Mouse (Mus musculus) hindbrain, postnatal 0 days (tissue): ENCODE data around the gene Gm3435. TPM values are rescaled to one million over a fixed set of nuclear protein-coding genes. Genes with fewer than 3 reads are reported as not detected.
A peak's percentile ranks its signal among the peaks of the same experiment; 100 is the strongest.

Experiments
- ATAC-seq: fragments of 200-750 bp; cut with Nextera tagmentation; 2 replicates; pipeline ENCODE4 v1.8.0; 2017; ENCODE audit warnings: mild to moderate bottlenecking, moderate TSS enrichment, moderate library complexity
- DNase-seq: peaks from one replicate; pipeline ENCODE4 v3.0.0-alpha.2; 2015; ENCODE audit warnings: low spot score
- H3K27ac ChIP-seq: fragments of 300-500 bp; sonication (generic); 2 replicates; pipeline ENCODE4 v1.5.1; 2014; ENCODE audit warnings: mild to moderate bottlenecking
- H3K27me3 ChIP-seq: fragments of 300-500 bp; sonication (generic); 2 replicates; pipeline ENCODE4 v1.6.1; 2014; ENCODE audit warnings: low read length, mixed read lengths; ENCODE audit not compliant: insufficient read depth
- H3K36me3 ChIP-seq: fragments of 300-500 bp; sonication (generic); 2 replicates; pipeline ENCODE4 v1.6.1; 2014; ENCODE audit warnings: low read length, mixed read lengths; ENCODE audit not compliant: insufficient read depth
- H3K4me1 ChIP-seq: fragments of 300-500 bp; sonication (generic); 2 replicates; pipeline ENCODE4 v1.6.1; 2014; ENCODE audit warnings: antibody characterized with exemption, low read length, mixed read lengths; ENCODE audit not compliant: insufficient read depth
- H3K4me2 ChIP-seq: fragments of 300-500 bp; sonication (generic); 2 replicates; pipeline ENCODE4 v1.6.1; 2014; ENCODE audit warnings: low read depth, mild to moderate bottlenecking, low read length, moderate library complexity, mixed read lengths
- H3K4me3 ChIP-seq: fragments of 300-500 bp; sonication (generic); 2 replicates; pipeline ENCODE4 v1.5.1; 2014; ENCODE audit warnings: low read length
- H3K9ac ChIP-seq: fragments of 300-500 bp; sonication (generic); replicated peaks from 2 replicates; pipeline ENCODE4 v1.6.1; 2014; ENCODE audit warnings: mild to moderate bottlenecking, low read length, moderate library complexity, mixed read lengths
- H3K9me3 ChIP-seq: fragments of 300-500 bp; sonication (generic); 2 replicates; pipeline ENCODE4 v1.6.1; 2016; ENCODE audit warnings: low read length, mixed read lengths
- CTCF ChIP-seq: IDR thresholded peaks from 2 replicates; pipeline ENCODE4 v1.5.1; 2016; ENCODE audit warnings: antibody characterized with exemption, control low read depth, low read depth
- whole genome bisulfite sequencing: fragments of 180-500 bp; shearing (Covaris S2); extraction: QIAGEN DNeasy Blood & Tissue Kit; methylation state at CpG from one replicate; pipeline ENCODE4 v1.1.7; 2014; 5-methylcytosine and 5-hydroxymethylcytosine counted together
- polyA plus RNA-seq: library from polyadenylated mRNA; unstranded; fragments of >200 nt; fragmentation: Nextera tagmentation; extraction: Ambion mirVana; gene quantifications from 2 replicates; pipeline ENCODE4 v1.2.1, GENCODE M21; 2015
- total RNA-seq: library from RNA; depleted of rRNA; stranded (reverse); fragments of >200 nt; gene quantifications from 2 replicates; pipeline ENCODE4 v1.2.3, GENCODE M21; 2014

The Gm3435 gene
- total and polyA plus RNA-seq, 2 experiments from 2014 or later: 7.7 to 7.8 TPM

DNA sequence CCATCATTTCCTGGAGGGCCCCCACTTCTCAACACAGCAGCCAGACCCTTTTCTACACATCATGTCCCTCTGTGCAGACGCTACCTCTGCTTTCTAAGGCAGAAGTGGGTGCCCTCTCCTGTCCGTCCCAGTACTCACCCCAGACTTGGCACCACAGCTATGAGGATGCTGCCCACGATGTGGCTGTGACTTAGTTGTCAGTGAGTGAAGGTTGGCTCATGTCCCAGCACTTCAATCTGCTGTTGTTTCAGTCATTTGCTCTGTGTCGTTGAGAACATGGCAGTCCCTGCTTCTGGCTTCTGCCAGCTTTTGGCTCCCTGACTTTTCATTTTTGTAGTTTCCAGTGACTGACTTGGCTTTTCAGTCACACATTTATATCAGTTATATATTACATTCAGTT, 45.9 kb downstream of the Gm3435 start:
- Histone ChIP-seq H3K9me3 (no peaks in the 10 kb centered on the region), H3K4me3 (no peak overlapping the region), H3K4me1 (no peaks in the 10 kb centered on the region), H3K36me3 (peaks cover 27% of the 10 kb centered on the region; the same call in 1 of the 2 replicates), H3K4me2 (no peak overlapping the region), H3K27me3 (no peaks in the 10 kb centered on the region), H3K9ac (no peak overlapping the region), H3K27ac (no peak overlapping the region)
- TF ChIP-seq CTCF: no peak
- no peak for DNase-seq
- no peak for ATAC-seq
- 68% methylated on average over 4 of the region's 4 CpGs for WGBS

DNA sequence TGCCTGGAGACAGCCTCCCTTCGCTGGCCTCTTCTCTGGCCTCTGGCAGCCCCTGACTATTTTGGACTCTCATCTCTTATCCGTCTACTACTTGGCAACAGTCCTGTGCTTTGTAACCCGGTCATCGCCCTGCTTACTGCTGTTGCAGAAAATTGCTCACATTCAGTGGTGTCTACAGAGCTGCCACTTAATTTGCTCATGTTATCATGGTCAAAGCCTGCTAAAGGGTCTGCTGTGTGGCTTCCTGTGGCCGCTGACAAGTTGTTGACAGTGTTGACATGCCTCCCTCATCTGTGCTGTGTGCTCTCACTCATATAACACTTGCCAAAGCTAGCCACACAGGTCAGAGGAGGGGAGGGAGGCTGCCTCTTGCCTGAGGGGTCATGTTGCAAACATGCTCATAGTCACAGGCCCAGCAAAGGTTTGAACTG, 48.2 kb downstream of the Gm3435 start:
- H3K9me3 ChIP-seq: no peaks in the 10 kb centered on the region
- H3K27me3 ChIP-seq: no peaks in the 10 kb centered on the region
- 87% methylated on average over 5 of the region's 5 CpGs for WGBS
- H3K4me1 ChIP-seq: no peaks in the 10 kb centered on the region
- no peak overlapping the region for H3K9ac ChIP-seq
- no peak for DNase-seq
- H3K36me3 ChIP-seq: peaks cover 29% of the 10 kb centered on the region; the same call in 1 of the 2 replicates
- no peak for ATAC-seq
- H3K4me3 ChIP-seq: no peak overlapping the region
- H3K27ac ChIP-seq: no peak overlapping the region
- no peak overlapping the region for H3K4me2 ChIP-seq
- no peak for TF ChIP-seq CTCF

DNA sequence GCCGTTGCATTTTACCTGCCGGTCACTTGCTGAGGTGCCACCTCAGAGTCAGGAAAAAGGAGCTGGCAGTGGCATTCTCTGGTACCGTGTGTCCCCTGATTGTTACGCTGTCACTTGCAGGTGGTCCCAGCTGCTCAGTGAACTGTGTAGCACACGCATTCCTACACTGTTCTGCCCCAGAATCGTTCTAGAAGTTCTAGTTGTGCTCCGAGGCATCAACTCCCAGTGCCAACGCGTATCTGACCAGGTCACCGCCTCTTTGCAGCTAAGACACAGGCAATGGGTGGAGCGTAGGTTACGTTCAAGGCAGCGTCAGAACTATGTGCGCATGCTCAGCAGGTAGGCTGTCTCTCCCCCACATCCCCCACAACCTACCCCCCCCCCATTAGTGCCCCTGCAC, 49.7 kb downstream of the Gm3435 start:
- H3K36me3 ChIP-seq: peaks cover 33% of the 10 kb centered on the region; the same call in 1 of the 2 replicates
- WGBS: 95% methylated on average over 14 of the region's 14 CpGs

DNA sequence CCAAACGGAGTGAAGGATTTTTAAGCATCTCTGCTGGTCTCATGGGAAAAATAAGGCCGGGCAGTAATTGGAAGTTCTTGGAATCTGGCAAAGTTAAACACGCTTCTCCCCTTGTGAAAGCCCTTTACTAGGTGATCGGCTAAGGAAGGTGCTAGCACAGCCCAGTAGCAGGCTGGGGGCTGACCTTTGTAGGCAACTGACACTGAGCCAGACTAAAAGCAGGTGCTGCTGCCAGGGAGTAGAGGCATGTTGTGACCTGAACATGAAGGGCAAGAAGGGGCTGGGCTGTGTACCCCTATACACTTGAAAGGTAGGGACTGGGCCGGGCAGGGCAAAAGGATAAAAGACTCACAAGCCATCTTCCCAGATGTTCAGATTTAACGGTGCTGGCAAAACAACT, 50.4 kb downstream of the Gm3435 start:
- Histone ChIP-seq H3K4me1 (no peaks in the 10 kb centered on the region), H3K9me3 (no peaks in the 10 kb centered on the region), H3K27me3 (no peaks in the 10 kb centered on the region), H3K9ac (no peak overlapping the region), H3K4me2 (no peak overlapping the region), H3K36me3 (peaks cover 33% of the 10 kb centered on the region; the same call in 1 of the 2 replicates), H3K4me3 (no peak overlapping the region), H3K27ac (no peak overlapping the region)
- DNase-seq (no peak), ATAC-seq (no peak)
- WGBS: 91% methylated on average over 6 of the region's 6 CpGs
- TF ChIP-seq CTCF: no peak

More for the DNA sequence above, 49.7 kb downstream of the Gm3435 start:
- no peak for DNase-seq
- Histone ChIP-seq H3K9ac (no peak overlapping the region), H3K4me2 (no peak overlapping the region), H3K4me1 (no peaks in the 10 kb centered on the region), H3K27me3 (no peaks in the 10 kb centered on the region), H3K4me3 (no peak overlapping the region), H3K27ac (no peak overlapping the region), H3K9me3 (no peaks in the 10 kb centered on the region)
- ATAC-seq: no peak
- TF ChIP-seq CTCF: no peak

DNA sequence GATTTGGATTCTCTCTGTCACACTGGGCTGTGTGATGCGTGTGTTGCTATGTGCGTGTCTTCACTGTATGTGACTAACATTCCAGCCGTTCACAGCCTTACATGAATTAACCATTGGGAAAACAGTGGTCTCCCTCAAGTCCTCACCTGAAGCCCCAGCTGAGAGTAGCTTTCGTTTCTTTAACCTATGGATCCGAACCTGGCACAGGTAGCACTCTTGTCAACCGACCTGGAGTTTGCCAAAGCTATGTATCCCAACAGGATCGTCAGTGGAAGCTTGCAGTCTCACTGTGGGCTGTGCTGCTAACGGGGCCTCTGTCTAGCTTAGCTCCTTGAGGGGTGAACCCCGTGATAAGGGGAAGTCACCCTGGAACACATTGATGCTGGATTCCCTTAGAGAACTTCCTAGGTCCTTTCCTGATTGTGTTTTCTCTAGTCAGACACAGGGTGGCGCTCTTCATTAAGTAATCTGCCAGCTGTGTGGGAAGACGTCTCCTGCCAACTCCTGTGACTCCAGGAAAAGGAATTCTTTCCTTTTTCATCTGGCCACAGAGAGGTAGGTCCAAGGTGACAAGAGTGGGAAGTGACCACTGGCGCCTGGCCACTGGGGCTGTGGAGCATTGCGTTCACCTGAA, 55.5 kb downstream of the Gm3435 start:
- Histone ChIP-seq H3K27me3 (no peaks in the 10 kb centered on the region), H3K4me3 (no peak overlapping the region), H3K9me3 (no peaks in the 10 kb centered on the region), H3K9ac (0 out of 2 replicates have a peak overlapping the region, but pooled peaks have one; percentile 9), H3K27ac (no peak overlapping the region), H3K4me1 (peaks cover 4% of the 10 kb centered on the region; the same call in 1 of the 2 replicates), H3K4me2 (peak overlapping the region; percentile 42), H3K36me3 (peaks cover 6% of the 10 kb centered on the region; the same call in 1 of the 2 replicates)
- WGBS: 43% methylated on average over 13 of the region's 13 CpGs
- TF ChIP-seq CTCF: peak; percentile 88
- peak; percentile 86 for ATAC-seq
- DNase-seq: peak; percentile 86

DNA sequence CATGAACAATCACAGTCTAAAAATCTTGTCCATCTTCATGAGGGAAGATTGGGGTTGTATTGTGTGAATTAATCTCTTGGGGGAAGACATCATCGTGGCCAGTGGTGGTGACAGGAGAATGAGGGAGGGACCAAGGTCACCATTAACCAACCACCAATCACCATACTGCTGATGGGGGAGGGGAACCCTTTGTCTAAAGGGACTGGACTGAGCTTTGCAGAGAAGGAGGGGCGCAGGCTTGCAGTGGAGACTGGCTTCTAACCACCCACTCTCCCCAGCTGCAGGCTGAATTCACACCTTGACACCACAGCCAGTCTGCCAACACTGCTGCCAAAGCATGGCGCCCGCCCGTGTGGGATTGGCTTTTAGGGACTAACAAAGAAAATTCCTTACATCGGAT, 56.1 kb downstream of the Gm3435 start:
- peak; percentile 81 for ATAC-seq
- Histone ChIP-seq H3K4me3 (no peak overlapping the region), H3K36me3 (peaks cover 6% of the 10 kb centered on the region; the same call in 1 of the 2 replicates), H3K4me2 (peak overlapping the region; percentile 42), H3K9ac (0 out of 2 replicates have a peak overlapping the region, but pooled peaks have one; percentile 9), H3K27ac (no peak overlapping the region), H3K9me3 (no peaks in the 10 kb centered on the region), H3K4me1 (peaks cover 4% of the 10 kb centered on the region; the same call in 1 of the 2 replicates), H3K27me3 (no peaks in the 10 kb centered on the region)
- peak; percentile 39 for DNase-seq
- WGBS: 42% methylated on average over 6 of the region's 6 CpGs
- TF ChIP-seq CTCF: no peak

DNA sequence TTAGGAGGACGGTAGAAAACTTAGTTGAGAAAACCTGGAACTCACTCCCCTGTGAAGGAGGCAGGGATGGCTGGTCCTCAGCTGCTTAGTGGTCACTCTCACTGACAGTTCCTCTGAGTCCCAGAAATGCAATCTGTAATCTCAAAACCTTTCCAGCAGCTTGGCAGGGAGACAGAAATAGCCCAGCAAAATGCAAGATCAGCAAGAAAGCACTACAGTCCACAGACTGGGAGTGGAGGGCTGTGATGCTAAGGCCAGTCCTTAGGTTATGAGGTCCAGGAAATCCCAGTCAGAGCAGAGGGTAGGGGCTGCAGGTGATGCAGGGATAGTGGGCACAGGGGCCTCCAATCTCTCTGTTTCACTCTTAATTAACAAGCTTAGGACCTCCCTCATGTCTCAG, 56.9 kb downstream of the Gm3435 start:
- Histone ChIP-seq H3K4me3 (no peak overlapping the region), H3K4me2 (no peak overlapping the region), H3K36me3 (peaks cover 6% of the 10 kb centered on the region; the same call in 1 of the 2 replicates), H3K4me1 (peaks cover 4% of the 10 kb centered on the region; the same call in 1 of the 2 replicates), H3K27me3 (no peaks in the 10 kb centered on the region), H3K9ac (no peak overlapping the region), H3K27ac (no peak overlapping the region), H3K9me3 (no peaks in the 10 kb centered on the region)
- no peak for TF ChIP-seq CTCF
- 79% methylated on average over 1 of the region's 1 CpGs for WGBS
- DNase-seq: no peak
- no peak for ATAC-seq
